Mouse (Mus musculus) spleen, embryonic (tissue): Measurements from ENCODE around the gene Arfrp1.

Experiments
- CTCF ChIA-PET: fragments of 350-600 bp; sonication (Branson Sonifier 250); formaldehyde crosslinking; loops from one replicate; lab custom pipeline; 2022; lab: Charles Lee

The Arfrp1 gene

GRCm38 (mm10) chr2:181364860-181365596, at the start of gene Arfrp1, which contains the start of gene Zgpat:
Gene Arfrp1 (minus strand): TSS chr2:181365404.
Gene Zgpat (plus strand): TSS chr2:181364928.
- CTCF ChIA-PET, result no interaction called here

GRCm38 (mm10) chr2:181413141-181413540, 47.9 kb upstream of the Arfrp1 start:
- CTCF ChIA-PET, result no interaction called here

DNA sequence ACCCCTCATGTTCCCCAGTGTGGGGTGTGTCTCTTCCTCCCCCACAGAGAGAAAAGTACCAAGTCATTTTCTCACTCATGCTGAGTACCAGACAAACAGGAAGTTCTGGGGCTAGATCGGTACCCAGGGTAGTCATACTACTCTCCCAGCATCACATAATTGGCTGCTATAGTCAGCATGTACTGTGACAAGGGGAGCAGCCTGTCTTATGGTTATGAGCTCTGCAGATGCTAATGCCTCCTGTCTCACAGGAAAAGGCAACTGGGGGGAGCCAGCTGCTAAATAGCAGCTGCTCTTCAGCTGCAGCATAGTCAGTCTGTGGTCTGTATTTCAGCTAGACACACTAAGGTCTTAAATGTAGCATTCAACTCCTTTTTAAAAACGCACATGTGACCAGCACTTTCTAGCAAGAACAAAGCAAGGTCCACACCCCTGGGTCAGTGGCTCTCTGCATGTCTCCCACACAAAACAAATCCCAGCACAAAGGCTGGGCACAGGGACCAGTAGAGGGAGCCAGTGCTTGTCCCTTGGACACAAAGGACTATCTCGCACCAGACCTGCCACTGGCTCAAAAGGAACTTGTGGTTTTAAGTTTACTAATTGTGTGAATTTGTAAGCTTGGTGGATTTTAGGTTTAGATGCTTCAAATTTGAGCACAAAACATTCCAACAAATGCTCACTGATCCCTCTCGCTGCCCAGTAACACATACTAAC, 45.7 kb upstream of the Arfrp1 start:
- CTCF ChIA-PET, result interaction anchor here (0.6 kb wide), 1 partner anchor 161 kb away, joined by 3 read pairs; no protein-coding TSS in a partner anchor

DNA sequence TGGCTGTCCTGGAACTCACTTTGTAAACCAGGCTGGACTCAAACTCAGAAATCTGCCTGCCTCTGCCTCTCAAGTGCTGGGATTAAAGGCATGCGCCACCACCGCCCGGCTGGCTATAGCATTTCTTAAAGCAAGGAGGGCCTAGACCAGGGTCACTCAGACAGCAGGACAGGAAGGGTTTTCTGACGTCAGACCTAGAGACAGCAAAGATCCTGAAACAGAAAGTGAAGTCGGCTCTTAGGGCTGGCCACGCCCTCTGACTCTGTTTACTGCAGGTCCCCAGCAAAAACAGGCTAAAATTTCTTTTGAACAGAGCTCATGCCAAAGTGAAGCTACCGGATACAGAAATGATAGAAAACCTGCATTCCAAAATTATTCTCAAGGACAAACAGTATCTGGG, 44.4 kb upstream of the Arfrp1 start:
- CTCF ChIA-PET, result interaction anchor here (0.8 kb wide), 1 partner anchor 9 kb away, joined by 3 read pairs; no protein-coding TSS in a partner anchor

DNA sequence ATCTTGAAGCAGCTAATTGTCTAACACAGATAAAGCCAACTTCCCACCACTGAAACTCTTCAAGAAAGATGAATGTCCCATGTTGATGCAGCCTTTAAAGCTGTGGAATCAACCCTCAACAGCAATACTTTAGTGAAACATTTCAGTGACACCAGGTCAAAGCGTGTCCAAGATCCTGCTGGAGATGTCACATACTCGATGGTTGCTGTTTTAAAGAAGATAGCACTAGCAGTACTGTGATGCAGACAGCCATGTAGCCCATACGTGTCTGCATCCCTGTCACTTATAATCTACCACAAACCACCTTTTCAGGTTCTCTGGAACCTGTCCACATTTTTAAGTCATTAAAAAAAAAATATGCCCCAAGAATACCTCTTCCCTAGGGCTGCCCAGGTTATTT, 38.5 kb upstream of the Arfrp1 start:
- CTCF ChIA-PET, result no interaction called here

DNA sequence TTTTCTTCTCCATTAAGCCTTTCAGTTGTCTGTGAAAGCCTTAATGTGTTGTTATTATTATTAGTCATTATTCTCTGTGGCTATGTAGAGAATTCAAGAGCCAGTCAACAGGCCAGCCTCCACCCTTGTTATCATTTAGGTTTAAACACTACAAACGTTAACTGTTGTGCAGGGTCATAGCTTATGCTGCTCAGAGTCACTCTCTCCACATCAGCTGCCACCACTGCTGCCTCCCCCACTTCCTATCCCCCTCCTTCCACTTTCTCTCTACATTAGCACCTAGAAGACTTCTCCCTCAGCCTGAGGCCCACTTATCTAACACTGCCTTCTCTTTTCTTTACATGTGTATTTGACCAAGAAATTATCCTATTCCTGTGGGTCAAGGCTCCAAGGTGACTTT, 36.3 kb upstream of the Arfrp1 start:
- CTCF ChIA-PET, result no interaction called here

DNA sequence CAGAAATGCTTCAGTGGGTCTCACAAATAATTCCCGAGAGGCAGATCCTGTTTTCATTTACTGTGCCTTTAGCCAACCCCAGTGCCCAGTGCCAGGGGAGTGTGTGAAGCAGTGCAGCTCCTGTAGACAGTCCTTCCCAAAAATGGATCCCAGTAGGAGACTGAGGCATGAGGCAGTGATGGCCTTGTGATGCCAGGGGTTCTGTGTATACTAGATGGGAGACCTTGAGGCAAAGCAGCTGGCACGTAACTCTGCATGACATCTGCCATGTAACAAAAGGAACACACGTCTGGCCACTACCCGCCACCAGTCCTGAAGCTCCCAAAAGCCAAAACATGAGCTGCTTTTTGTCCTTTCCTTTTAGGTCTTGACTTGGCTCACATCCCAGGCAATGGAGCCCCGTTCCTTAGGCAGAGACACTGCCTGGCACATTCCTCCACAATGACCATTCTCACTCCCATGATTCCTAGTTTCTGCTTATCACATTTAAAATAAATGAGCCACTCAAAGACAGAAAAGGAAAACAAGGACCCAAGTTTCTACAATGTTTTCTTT, 32.1 kb upstream of the Arfrp1 start:
- CTCF ChIA-PET, result interaction anchor here (0.8 kb wide), 1 partner anchor 171 kb away, joined by 4 read pairs; no protein-coding TSS in a partner anchor

GRCm38 (mm10) chr2:181394086-181394485, 28.9 kb upstream of the Arfrp1 start:
- CTCF ChIA-PET, result no interaction called here

DNA sequence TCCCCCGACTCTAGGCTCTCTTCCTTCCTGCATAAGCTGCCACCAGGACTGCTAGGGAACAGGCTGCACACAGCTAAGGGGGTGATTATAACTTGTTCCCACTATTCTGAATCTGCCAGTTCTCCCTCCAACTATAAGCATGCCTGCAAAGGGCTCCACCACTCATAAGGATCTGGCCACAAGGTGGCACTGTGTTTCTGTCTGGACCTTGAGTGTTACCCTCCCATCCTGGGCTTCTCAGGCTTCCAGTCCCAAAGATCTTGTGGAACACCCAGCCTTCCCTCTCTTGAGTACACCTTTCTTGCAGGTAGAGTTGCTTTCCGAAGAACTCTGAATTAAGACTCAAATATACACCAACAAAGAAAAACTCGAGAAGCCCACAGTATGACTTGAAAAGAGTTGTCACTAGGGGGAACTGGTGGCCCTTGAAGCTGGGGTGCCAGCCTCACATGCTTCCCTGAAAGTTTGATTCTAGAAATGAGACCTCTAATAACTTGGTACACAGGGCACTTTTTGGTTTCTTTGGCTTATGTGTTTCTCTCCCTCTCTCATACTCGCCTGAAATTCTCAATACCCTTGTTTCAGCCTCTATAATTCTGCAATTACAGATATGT, 27.5 kb upstream of the Arfrp1 start:
- CTCF ChIA-PET, result interaction anchor here (0.8 to 1.6 kb wide), 2 partner anchors 25 to 175 kb away, joined by 3 to 4 read pairs; no protein-coding TSS in a partner anchor

DNA sequence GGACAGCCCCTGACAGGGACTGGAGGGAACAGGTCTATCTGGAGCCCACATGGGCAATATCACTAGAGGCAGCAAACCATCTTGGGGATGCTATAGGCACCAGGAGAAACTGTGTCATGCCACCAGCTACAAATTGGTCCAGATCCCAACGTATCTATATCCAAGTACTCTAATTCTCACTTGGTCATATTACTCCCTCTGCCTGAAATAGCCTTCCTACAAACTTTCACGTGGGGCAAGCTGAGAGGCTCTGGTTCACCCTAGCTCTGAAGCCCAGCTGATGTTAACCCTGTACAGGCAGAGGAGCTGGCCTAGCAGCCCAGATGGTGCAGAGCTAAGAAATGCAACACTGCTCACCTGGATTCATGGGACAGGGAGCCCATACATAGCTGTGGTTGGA, 26.3 kb upstream of the Arfrp1 start:
- CTCF ChIA-PET, result no interaction called here

- CTCF ChIA-PET, result no interaction called here
These were observed 25.8 kb upstream of the Arfrp1 start for GRCm38 (mm10) chr2:181391022-181391421.

GRCm38 (mm10) chr2:181390136-181390870, 25.1 kb upstream of the Arfrp1 start:
- CTCF ChIA-PET, result no interaction called here

DNA sequence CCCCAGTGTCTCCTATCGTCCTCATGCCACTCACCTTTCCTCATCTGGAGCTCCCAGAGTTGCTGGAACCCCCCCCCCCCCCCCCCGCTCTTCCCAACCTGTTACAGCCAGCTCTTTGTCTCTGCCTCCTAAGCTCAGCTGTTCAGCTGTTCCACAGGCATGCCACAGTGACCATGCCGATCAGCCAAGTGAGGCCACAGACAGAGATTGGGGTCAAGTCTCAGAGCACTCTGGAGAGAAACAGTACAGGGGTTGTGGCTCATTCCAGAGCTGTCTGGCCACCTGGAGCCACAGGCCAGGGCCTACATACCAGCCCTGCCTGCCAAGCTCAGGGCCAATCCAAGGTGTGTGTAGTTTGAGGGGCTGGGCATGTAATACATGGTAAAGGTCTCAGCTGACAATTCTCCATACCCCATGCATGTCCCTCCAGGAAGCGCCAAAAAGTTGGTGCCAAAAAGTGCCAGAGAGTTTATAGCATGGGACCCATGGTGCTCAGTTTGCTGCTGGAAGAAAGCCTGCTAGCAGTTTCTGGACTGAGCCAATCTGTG, 21.5 kb upstream of the Arfrp1 start:
- CTCF ChIA-PET, result interaction anchor here (0.6 kb wide), 1 partner anchor 41 kb away, joined by 3 read pairs; no protein-coding TSS in a partner anchor

- CTCF ChIA-PET, result interaction anchor here (0.6 to 0.7 kb wide), 2 partner anchors 41 to 371 kb away, joined by 3 read pairs; no protein-coding TSS in a partner anchor
These were observed 20.7 kb upstream of the Arfrp1 start for GRCm38 (mm10) chr2:181385885-181386284.

DNA sequence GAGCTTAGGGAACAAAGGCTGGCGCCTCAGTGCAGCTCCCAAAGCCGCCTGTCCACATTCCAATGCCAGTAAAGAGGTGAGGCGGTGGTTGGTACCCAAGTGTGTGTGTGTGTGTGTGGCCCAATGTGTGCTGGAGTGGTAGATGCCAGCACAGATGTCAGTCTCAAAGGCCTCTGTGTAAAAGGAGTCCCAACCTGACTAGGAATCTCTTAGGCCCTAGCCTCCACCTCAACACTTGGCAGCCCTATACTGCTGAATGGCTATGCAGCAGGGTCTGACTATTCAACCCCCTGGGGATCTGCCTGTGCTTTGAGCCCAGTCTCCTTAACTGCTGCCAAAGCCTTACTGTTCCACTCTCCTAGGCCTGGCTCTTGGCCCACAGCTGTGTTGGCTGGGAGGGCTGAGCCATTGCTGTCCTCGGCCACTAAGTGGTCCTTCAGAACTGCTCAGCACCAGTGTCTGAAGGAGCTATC, 19.8 kb upstream of the Arfrp1 start:
- CTCF ChIA-PET, result interaction anchor here (0.5 kb wide), 1 partner anchor 315 kb away, joined by 3 read pairs; no protein-coding TSS in a partner anchor

GRCm38 (mm10) chr2:181384463-181384862, 19.3 kb upstream of the Arfrp1 start:
- CTCF ChIA-PET, result no interaction called here

DNA sequence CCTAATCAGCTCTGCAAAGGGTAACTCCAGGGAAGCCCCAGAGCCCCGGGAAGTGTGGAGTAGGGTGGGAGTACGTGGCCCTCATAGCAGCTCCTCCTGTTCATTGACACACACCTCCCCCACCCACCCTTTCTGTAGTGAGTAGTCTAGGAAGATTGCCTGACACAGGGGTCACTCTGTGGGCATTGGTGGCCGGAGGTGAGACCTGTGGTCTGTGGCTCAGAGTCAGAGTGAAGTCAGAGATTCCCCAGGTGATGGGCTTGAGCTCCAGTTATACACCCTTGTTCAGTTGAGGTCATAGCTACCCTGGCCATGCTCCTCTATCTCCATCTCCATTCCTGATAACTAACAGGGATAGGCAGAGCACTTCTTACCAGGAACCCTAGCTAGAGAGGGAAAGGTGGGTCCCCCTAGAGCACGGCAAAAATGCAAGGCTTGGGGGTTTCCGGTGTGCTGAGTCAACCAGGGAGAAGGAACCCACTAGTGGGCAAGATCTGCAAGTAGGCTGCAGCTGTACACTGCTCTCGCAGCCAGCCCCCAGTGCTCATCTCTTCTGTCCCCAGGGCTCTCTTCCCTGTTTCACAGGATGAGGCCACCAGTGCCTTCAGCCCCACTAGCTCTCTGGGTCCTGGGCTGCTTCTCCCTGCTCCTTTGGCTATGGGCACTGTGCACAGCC, 16.6 kb upstream of the Arfrp1 start:
- CTCF ChIA-PET, result no interaction called here

GRCm38 (mm10) chr2:181381107-181381506, 15.9 kb upstream of the Arfrp1 start:
- CTCF ChIA-PET, result no interaction called here

- CTCF ChIA-PET, result no interaction called here
These were observed 15.0 kb upstream of the Arfrp1 start for GRCm38 (mm10) chr2:181380251-181380650.

GRCm38 (mm10) chr2:181379778-181380177, 14.6 kb upstream of the Arfrp1 start, which contains the start of gene Lime1:
Gene Lime1 (plus strand): TSS chr2:181380078.
- CTCF ChIA-PET, result no interaction called here
